Mouse (Mus musculus) thymus, postnatal 14 days (tissue): ENCODE data around the gene Olfr1309.
"Not testable (repeated sequence)": the region's sequence is repeated elsewhere in the genome, so short reads cannot be mapped to it uniquely, and the experiment has no call there.

ENCODE experiments used
- DNase-seq: peaks from one replicate; pipeline ENCODE4 v3.0.0; 2021

Gene Olfr1309

GRCm38 (mm10) chr2:111990181-111990580, at the start of gene Olfr1309:
Gene Olfr1309 (minus strand): TSS chr2:111990281.
- no peak for DNase-seq

DNA sequence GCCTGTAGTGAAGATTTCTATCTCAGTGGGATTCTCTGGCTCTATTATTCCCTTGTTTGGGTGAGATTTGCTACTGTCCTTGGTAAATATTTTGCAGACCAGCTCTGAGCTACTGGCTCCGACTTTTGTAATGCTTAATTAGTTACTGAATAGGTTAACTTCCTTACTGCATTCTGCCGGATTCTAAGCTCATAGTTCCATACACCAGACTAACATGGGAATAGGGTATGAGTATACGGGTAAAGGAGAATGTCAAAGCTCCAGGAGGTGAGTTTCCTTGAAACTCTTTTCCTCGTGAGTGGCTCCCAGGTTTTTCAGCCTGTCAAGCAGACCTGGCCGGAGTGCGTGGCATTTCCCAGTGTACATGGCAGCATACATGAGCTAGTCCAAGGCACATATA, 36.9 kb upstream of the Olfr1309 start:
- not testable (repeated sequence) for DNase-seq

DNA sequence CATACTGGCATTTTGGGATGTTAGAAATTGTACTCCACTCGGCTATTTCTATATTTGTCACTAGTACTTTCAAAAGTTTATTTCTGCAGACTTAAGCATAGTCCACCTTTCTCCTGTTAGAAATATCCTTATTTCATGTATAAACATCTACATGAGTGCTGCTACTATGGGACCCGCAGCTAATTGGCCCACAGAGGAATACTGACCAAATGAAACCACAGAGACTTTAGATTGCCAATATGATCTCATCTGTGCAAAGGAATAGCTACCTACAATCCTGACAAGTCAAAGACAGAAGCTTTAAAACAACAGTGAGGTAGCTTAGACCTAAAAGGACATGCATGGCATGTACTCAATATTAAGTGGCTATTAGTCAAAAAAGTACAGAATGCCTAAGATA, 34.2 kb upstream of the Olfr1309 start, which contains the start of gene Olfr1311:
Gene Olfr1311 (minus strand): TSS at position 101 of the 400 bp plus-strand sequence.
- no peak for DNase-seq

GRCm38 (mm10) chr2:112014900-112015299, 24.8 kb upstream of the Olfr1309 start:
- no peak for DNase-seq

DNA sequence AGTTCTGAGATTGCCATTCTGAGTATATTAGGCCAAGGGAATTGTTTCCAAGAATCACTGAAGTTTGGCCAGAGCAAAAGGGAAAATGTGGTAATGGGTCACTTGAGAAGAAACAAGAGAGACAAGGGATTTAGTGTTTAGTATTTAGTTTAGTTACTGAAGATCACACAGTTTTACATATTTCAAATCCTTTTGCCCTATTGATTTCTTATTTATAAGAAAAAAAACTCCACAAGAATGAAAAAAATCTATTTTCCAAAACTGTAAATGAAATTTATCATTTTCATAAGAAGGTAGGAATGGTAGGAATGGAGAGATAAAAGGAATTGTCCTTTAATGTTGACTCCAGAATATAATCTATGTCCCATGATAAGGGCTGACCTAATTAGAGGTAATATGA, 22.5 kb upstream of the Olfr1309 start, which contains the start of gene Olfr1310:
Gene Olfr1310 (minus strand): TSS at position 101 of the 400 bp plus-strand sequence.
- no peak for DNase-seq

DNA sequence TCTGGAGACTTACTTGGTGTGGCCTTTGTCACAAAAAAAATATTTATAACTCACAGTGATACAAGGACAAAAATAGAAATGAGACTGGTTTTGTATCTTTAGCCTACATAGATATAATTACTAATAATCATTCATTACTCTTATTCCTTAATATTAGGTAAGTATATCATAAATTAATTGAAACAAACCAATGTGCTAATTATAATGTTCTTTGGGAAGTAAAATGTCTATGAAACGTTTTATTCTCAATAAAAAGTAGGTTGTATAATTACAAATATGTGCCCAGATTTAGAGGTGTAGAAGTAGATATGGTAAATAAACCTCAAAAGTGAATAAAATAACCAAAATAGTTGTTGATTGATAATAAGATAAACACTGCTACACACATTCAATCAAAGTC, 25.2 kb downstream of the Olfr1309 start, which contains the start of gene Olfr1308:
Gene Olfr1308 (minus strand): TSS at position 101 of the 400 bp plus-strand sequence.
- DNase-seq = no peak

DNA sequence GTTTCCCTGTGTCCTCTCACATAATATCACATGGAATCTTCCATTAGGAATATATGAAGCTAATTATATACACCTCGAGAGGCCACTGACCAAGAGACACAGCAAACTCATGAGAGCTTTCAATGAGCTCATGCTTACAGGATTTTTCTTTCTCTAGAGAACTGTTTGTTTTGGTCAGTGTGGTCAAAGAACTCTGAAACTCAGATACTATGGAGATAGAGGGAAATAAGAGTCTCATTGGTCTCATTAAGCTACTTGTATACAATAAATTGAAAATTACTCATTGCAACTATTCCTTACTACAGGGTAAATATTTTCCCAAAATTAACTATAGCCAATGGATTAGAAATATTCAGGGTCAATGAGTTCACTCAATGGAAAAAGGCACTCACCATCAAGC, 40.7 kb downstream of the Olfr1309 start, which contains the start of gene Olfr1307:
Gene Olfr1307 (minus strand): TSS at position 101 of the 400 bp plus-strand sequence.
- DNase-seq = no peak
